Mouse (Mus musculus): ENCODE data around the gene Nudt22. TPM values are rescaled to one million over a fixed set of nuclear protein-coding genes. Genes with fewer than 3 reads are reported as not detected.

The Nudt22 gene
- total and polyA plus RNA-seq, 2 experiments, result 14.4 to 30.9 TPM

GRCm38 (mm10) chr19:6949951-6950350 lies 46.0 kb downstream of the Nudt22 start:
- H3K36me3 ChIP-seq (ENCODE audit: control insufficient read depth, insufficient read depth, low read length), result no peaks in the 10 kb centered on the region
- H3K4me1 ChIP-seq (ENCODE audit: control insufficient read depth, insufficient read depth, low read length), result peaks cover 11% of the 10 kb centered on the region
- H3K27me3 ChIP-seq (ENCODE audit: control insufficient read depth, insufficient read depth, low read length), result no peaks in the 10 kb centered on the region
- no peaks in the 10 kb centered on the region for H3K79me2 ChIP-seq (ENCODE audit: control insufficient read depth, insufficient read depth, low read length)
- no peak for DNase-seq (ENCODE audit: extremely low read depth, low read depth, low spot score)
- no peak overlapping the region for H3K4me3 ChIP-seq (ENCODE audit: insufficient read depth, low read depth, low read length)
- no peak for TF ChIP-seq POLR2A (IDR thresholded peaks at IDR 0.05; ENCODE audit: extremely low read depth, insufficient read depth, low read length)
- no peak for TF ChIP-seq CTCF (IDR thresholded peaks at IDR 0.05; ENCODE audit: low read depth, low read length)
- H3K27ac ChIP-seq (replicated peaks; ENCODE audit: insufficient read depth, low read depth, low read length), result no peak overlapping the region
- 68% methylated on average over 5 of the region's 5 CpGs for WGBS
- no peak overlapping the region for H3K9ac ChIP-seq (ENCODE audit: low read depth, low read length)

GRCm38 (mm10) chr19:6949532-6949931 lies 46.4 kb downstream of the Nudt22 start:
- Histone ChIP-seq H3K27me3 (ENCODE audit: control insufficient read depth, insufficient read depth, low read length) (no peaks in the 10 kb centered on the region), H3K36me3 (ENCODE audit: control insufficient read depth, insufficient read depth, low read length) (no peaks in the 10 kb centered on the region), H3K4me1 (ENCODE audit: control insufficient read depth, insufficient read depth, low read length) (peaks cover 11% of the 10 kb centered on the region), H3K9ac (ENCODE audit: low read depth, low read length) (no peak overlapping the region), H3K27ac (replicated peaks; ENCODE audit: insufficient read depth, low read depth, low read length) (no peak overlapping the region), H3K79me2 (ENCODE audit: control insufficient read depth, insufficient read depth, low read length) (no peaks in the 10 kb centered on the region), H3K4me3 (ENCODE audit: insufficient read depth, low read depth, low read length) (no peak overlapping the region)
- WGBS, result 93% methylated on average over 5 of the region's 5 CpGs
- DNase-seq (ENCODE audit: extremely low read depth, low read depth, low spot score), result no peak
- no peak for TF ChIP-seq POLR2A (IDR thresholded peaks at IDR 0.05; ENCODE audit: extremely low read depth, insufficient read depth, low read length)
- TF ChIP-seq CTCF (IDR thresholded peaks at IDR 0.05; ENCODE audit: low read depth, low read length), result no peak

DNA sequence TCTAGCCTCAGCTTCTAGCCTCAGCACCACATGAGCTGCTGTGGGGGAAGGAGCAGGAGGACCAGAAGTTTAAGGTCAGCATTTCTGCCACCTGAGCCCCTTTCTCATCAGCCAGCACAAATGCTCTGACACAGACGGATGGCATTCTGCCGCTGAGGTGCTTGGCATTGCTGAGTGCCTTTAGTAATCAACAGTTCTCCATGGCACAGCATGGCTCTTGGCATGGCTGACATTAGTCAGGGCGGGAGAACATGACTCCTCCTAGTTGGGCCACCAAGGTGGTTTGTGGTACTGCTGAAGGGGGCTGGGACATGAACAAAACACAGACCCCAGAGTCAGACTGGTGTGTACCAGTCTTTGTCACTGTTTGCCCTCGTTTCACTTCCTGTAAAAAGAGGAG lies 47.7 kb downstream of the Nudt22 start:
- H3K36me3 ChIP-seq (ENCODE audit: control insufficient read depth, insufficient read depth, low read length), result no peaks in the 10 kb centered on the region
- no peak overlapping the region for H3K4me3 ChIP-seq (ENCODE audit: insufficient read depth, low read depth, low read length)
- TF ChIP-seq CTCF (IDR thresholded peaks at IDR 0.05; ENCODE audit: low read depth, low read length), result no peak
- TF ChIP-seq POLR2A (IDR thresholded peaks at IDR 0.05; ENCODE audit: extremely low read depth, insufficient read depth, low read length), result no peak
- H3K79me2 ChIP-seq (ENCODE audit: control insufficient read depth, insufficient read depth, low read length), result 0 out of 2 replicates have a peak, but pooled peaks cover 2% of the 10 kb centered on the region
- no peak for DNase-seq (ENCODE audit: extremely low read depth, low read depth, low spot score)
- H3K9ac ChIP-seq (ENCODE audit: low read depth, low read length), result no peak overlapping the region
- H3K27ac ChIP-seq (replicated peaks; ENCODE audit: insufficient read depth, low read depth, low read length), result no peak overlapping the region
- WGBS, result 86% methylated on average over 4 of the region's 4 CpGs
- H3K4me1 ChIP-seq (ENCODE audit: control insufficient read depth, insufficient read depth, low read length), result peaks cover 6% of the 10 kb centered on the region
- no peaks in the 10 kb centered on the region for H3K27me3 ChIP-seq (ENCODE audit: control insufficient read depth, insufficient read depth, low read length)

- no peak overlapping the region for H3K9ac ChIP-seq (ENCODE audit: low read depth, low read length)
- no peak overlapping the region for H3K27ac ChIP-seq (replicated peaks; ENCODE audit: insufficient read depth, low read depth, low read length)
- H3K79me2 ChIP-seq (ENCODE audit: control insufficient read depth, insufficient read depth, low read length), result peaks cover 5% of the 10 kb centered on the region
- peaks cover 4% of the 10 kb centered on the region; the same call in 1 of the 2 replicates for H3K4me1 ChIP-seq (ENCODE audit: control insufficient read depth, insufficient read depth, low read length)
- 77% methylated on average over 4 of the region's 4 CpGs for WGBS
- no peaks in the 10 kb centered on the region for H3K36me3 ChIP-seq (ENCODE audit: control insufficient read depth, insufficient read depth, low read length)
- H3K27me3 ChIP-seq (ENCODE audit: control insufficient read depth, insufficient read depth, low read length), result no peaks in the 10 kb centered on the region
- no peak for DNase-seq (ENCODE audit: extremely low read depth, low read depth, low spot score)
- H3K4me3 ChIP-seq (ENCODE audit: insufficient read depth, low read depth, low read length), result no peak overlapping the region
- TF ChIP-seq POLR2A (IDR thresholded peaks at IDR 0.05; ENCODE audit: extremely low read depth, insufficient read depth, low read length), result no peak
- TF ChIP-seq CTCF (IDR thresholded peaks at IDR 0.05; ENCODE audit: low read depth, low read length), result no peak
These were observed 48.2 kb downstream of the Nudt22 start for GRCm38 (mm10) chr19:6947742-6948141.

GRCm38 (mm10) chr19:6943709-6944108 lies 52.2 kb downstream of the Nudt22 start:
- H3K27me3 ChIP-seq (ENCODE audit: control insufficient read depth, insufficient read depth, low read length), result no peaks in the 10 kb centered on the region
- DNase-seq (ENCODE audit: extremely low read depth, low read depth, low spot score), result no peak
- no peak overlapping the region for H3K9ac ChIP-seq (ENCODE audit: low read depth, low read length)
- no peak overlapping the region for H3K27ac ChIP-seq (replicated peaks; ENCODE audit: insufficient read depth, low read depth, low read length)
- H3K4me1 ChIP-seq (ENCODE audit: control insufficient read depth, insufficient read depth, low read length), result peaks cover 11% of the 10 kb centered on the region
- TF ChIP-seq CTCF (IDR thresholded peaks at IDR 0.05; ENCODE audit: low read depth, low read length), result no peak
- TF ChIP-seq POLR2A (IDR thresholded peaks at IDR 0.05; ENCODE audit: extremely low read depth, insufficient read depth, low read length), result no peak
- H3K36me3 ChIP-seq (ENCODE audit: control insufficient read depth, insufficient read depth, low read length), result no peaks in the 10 kb centered on the region
- H3K4me3 ChIP-seq (ENCODE audit: insufficient read depth, low read depth, low read length), result no peak overlapping the region
- H3K79me2 ChIP-seq (ENCODE audit: control insufficient read depth, insufficient read depth, low read length), result peaks cover 8% of the 10 kb centered on the region
- WGBS, result 98% methylated on average over 6 of the region's 6 CpGs

Other genes starting within 250 kb of the Nudt22 start
- 3.9 and 5.8 TPM in 2 replicates for gene Rps6ka4, start 155.5 kb downstream of the Nudt22 start, total RNA-seq (2014; rRNA removed)
- 7.8 and 8.4 TPM in 2 replicates for gene Rps6ka4, start 155.5 kb downstream of the Nudt22 start, polyA plus RNA-seq (2012; rRNA removed)
- 0.60 and 1.4 TPM in 2 replicates for gene Ccdc88b, start 137.9 kb downstream of the Nudt22 start, total RNA-seq (2014; rRNA removed)
- gene Ccdc88b, start 137.9 kb downstream of the Nudt22 start, polyA plus RNA-seq (2012; rRNA removed), result 1.9 TPM in 2 replicates
- gene Trmt112, start 86.4 kb downstream of the Nudt22 start, total RNA-seq (2014; rRNA removed), result 30.7 and 43.6 TPM in 2 replicates
- gene Trmt112, start 86.4 kb downstream of the Nudt22 start, polyA plus RNA-seq (2012; rRNA removed), result 89.7 and 101 TPM in 2 replicates
- 403 and 615 TPM in 2 replicates for gene Prdx5, start 86.0 kb downstream of the Nudt22 start, total RNA-seq (2014; rRNA removed)
- gene Prdx5, start 86.0 kb downstream of the Nudt22 start, polyA plus RNA-seq (2012; rRNA removed), result 364 and 379 TPM in 2 replicates
- 25.9 and 27.7 TPM in 2 replicates for gene Esrra, start 74.3 kb downstream of the Nudt22 start, total RNA-seq (2014; rRNA removed)
- 36.6 and 40.6 TPM in 2 replicates for gene Esrra, start 74.3 kb downstream of the Nudt22 start, polyA plus RNA-seq (2012; rRNA removed)
- not detected in 2 replicates for gene Catsperz, start 70.7 kb downstream of the Nudt22 start, total RNA-seq (2014; rRNA removed)
- gene Catsperz, start 70.7 kb downstream of the Nudt22 start, polyA plus RNA-seq (2012; rRNA removed), result not detected in 2 replicates
- 0.07 TPM in 1 of 2 replicates, not detected in the other for gene Kcnk4, start 61.6 kb downstream of the Nudt22 start, total RNA-seq (2014; rRNA removed)
- 0.05 TPM in 1 of 2 replicates, not detected in the other for gene Kcnk4, start 61.6 kb downstream of the Nudt22 start, polyA plus RNA-seq (2012; rRNA removed)
- 26.2 and 28.1 TPM in 2 replicates for gene Bad, start 54.3 kb downstream of the Nudt22 start, total RNA-seq (2014; rRNA removed)
- 38.7 and 40.3 TPM in 2 replicates for gene Bad, start 54.3 kb downstream of the Nudt22 start, polyA plus RNA-seq (2012; rRNA removed)
- 12.3 and 14.0 TPM in 2 replicates for gene Gpr137, start 53.6 kb downstream of the Nudt22 start, total RNA-seq (2014; rRNA removed)
- gene Gpr137, start 53.6 kb downstream of the Nudt22 start, polyA plus RNA-seq (2012; rRNA removed), result 52.6 and 61.1 TPM in 2 replicates
- gene Ppp1r14b, start 21.1 kb downstream of the Nudt22 start, total RNA-seq (2014; rRNA removed), result 14.0 and 24.0 TPM in 2 replicates
- gene Ppp1r14b, start 21.1 kb downstream of the Nudt22 start, polyA plus RNA-seq (2012; rRNA removed), result 34.5 and 38.2 TPM in 2 replicates
- 5.9 and 9.6 TPM in 2 replicates for gene Plcb3, start 19.6 kb downstream of the Nudt22 start, total RNA-seq (2014; rRNA removed)
- gene Plcb3, start 19.6 kb downstream of the Nudt22 start, polyA plus RNA-seq (2012; rRNA removed), result 15.7 and 27.6 TPM in 2 replicates
- 66.2 and 92.8 TPM in 2 replicates for gene Fkbp2, start 15.6 kb downstream of the Nudt22 start, total RNA-seq (2014; rRNA removed)
- 60.0 and 97.3 TPM in 2 replicates for gene Fkbp2, start 15.6 kb downstream of the Nudt22 start, polyA plus RNA-seq (2012; rRNA removed)
- gene Vegfb, start 8.5 kb downstream of the Nudt22 start, total RNA-seq (2014; rRNA removed), result 1.9 and 3.2 TPM in 2 replicates
- 16.8 and 20.4 TPM in 2 replicates for gene Vegfb, start 8.5 kb downstream of the Nudt22 start, polyA plus RNA-seq (2012; rRNA removed)
- 11.2 and 13.3 TPM in 2 replicates for gene Dnajc4, start 3.5 kb downstream of the Nudt22 start, total RNA-seq (2014; rRNA removed)
- gene Dnajc4, start 3.5 kb downstream of the Nudt22 start, polyA plus RNA-seq (2012; rRNA removed), result 22.3 and 23.7 TPM in 2 replicates
- 2.0 and 3.0 TPM in 2 replicates for gene Trpt1, start within 50 bp of the Nudt22 start, total RNA-seq (2014; rRNA removed)
- 7.0 and 7.9 TPM in 2 replicates for gene Trpt1, start within 50 bp of the Nudt22 start, polyA plus RNA-seq (2012; rRNA removed)
- 3.1 and 3.4 TPM in 2 replicates for gene Fermt3, start 23.4 kb upstream of the Nudt22 start, total RNA-seq (2014; rRNA removed)
- gene Fermt3, start 23.4 kb upstream of the Nudt22 start, polyA plus RNA-seq (2012; rRNA removed), result 3.2 and 6.3 TPM in 2 replicates
- 44.9 and 49.4 TPM in 2 replicates for gene Stip1, start 43.9 kb upstream of the Nudt22 start, total RNA-seq (2014; rRNA removed)
- 32.3 and 37.2 TPM in 2 replicates for gene Stip1, start 43.9 kb upstream of the Nudt22 start, polyA plus RNA-seq (2012; rRNA removed)
- 12.2 and 15.0 TPM in 2 replicates for gene Macrod1, start 60.7 kb upstream of the Nudt22 start, total RNA-seq (2014; rRNA removed)
- gene Macrod1, start 60.7 kb upstream of the Nudt22 start, polyA plus RNA-seq (2012; rRNA removed), result 115 and 120 TPM in 2 replicates
- gene Flrt1, start 109.6 kb upstream of the Nudt22 start, total RNA-seq (2014; rRNA removed), result 0.09 and 0.40 TPM in 2 replicates
- gene Flrt1, start 109.6 kb upstream of the Nudt22 start, polyA plus RNA-seq (2012; rRNA removed), result 0.27 and 0.31 TPM in 2 replicates
- gene Otub1, start 210.2 kb upstream of the Nudt22 start, total RNA-seq (2014; rRNA removed), result 39.5 and 43.3 TPM in 2 replicates
- 55.9 and 61.2 TPM in 2 replicates for gene Otub1, start 210.2 kb upstream of the Nudt22 start, polyA plus RNA-seq (2012; rRNA removed)
- 252 and 362 TPM in 2 replicates for gene Cox8a, start 221.5 kb upstream of the Nudt22 start, total RNA-seq (2014; rRNA removed)
- gene Cox8a, start 221.5 kb upstream of the Nudt22 start, polyA plus RNA-seq (2012; rRNA removed), result 1,697 and 1,918 TPM in 2 replicates
- gene Naa40, start 245.1 kb upstream of the Nudt22 start, total RNA-seq (2014; rRNA removed), result 5.3 and 7.1 TPM in 2 replicates
- 6.1 and 9.7 TPM in 2 replicates for gene Naa40, start 245.1 kb upstream of the Nudt22 start, polyA plus RNA-seq (2012; rRNA removed)

Data from liver, adult 2 months (tissue).